Mouse (Mus musculus) neural tube, embryonic 15.5 days (tissue): ENCODE results near the gene Bend4. TPM values are rescaled to one million over a fixed set of nuclear protein-coding genes. Genes with fewer than 3 reads are reported as not detected.

Source experiments
- ATAC-seq: fragments of 200-750 bp; cut with Nextera tagmentation; 2 replicates; pipeline ENCODE4 v1.8.0; 2017; ENCODE audit warnings: mild to moderate bottlenecking, moderate TSS enrichment, moderate library complexity; ENCODE audit not compliant: low FRiP score
- H3K27ac ChIP-seq: fragments of 300-500 bp; sonication (generic); replicated peaks from 2 replicates; pipeline ENCODE4 v1.5.1; 2015; ENCODE audit warnings: mild to moderate bottlenecking, inconsistent platforms
- H3K27me3 ChIP-seq: fragments of 300-500 bp; sonication (generic); replicated peaks from 2 replicates; pipeline ENCODE4 v1.6.1; 2015; ENCODE audit warnings: inconsistent platforms
- H3K36me3 ChIP-seq: fragments of 300-500 bp; sonication (generic); 2 replicates; pipeline ENCODE4 v1.6.1; 2015; ENCODE audit warnings: inconsistent platforms
- H3K4me1 ChIP-seq: fragments of 300-500 bp; sonication (generic); 2 replicates; pipeline ENCODE4 v1.6.1; 2015; ENCODE audit warnings: inconsistent platforms
- H3K4me2 ChIP-seq: fragments of 300-500 bp; sonication (generic); 2 replicates; pipeline ENCODE4 v1.6.1; 2015; ENCODE audit warnings: inconsistent platforms, mild to moderate bottlenecking, moderate library complexity
- H3K4me3 ChIP-seq: fragments of 300-500 bp; sonication (generic); replicated peaks from 2 replicates; pipeline ENCODE4 v1.5.1; 2015; ENCODE audit warnings: mild to moderate bottlenecking, inconsistent platforms
- H3K9ac ChIP-seq: fragments of 300-500 bp; sonication (generic); replicated peaks from 2 replicates; pipeline ENCODE4 v1.6.1; 2015; ENCODE audit warnings: mild to moderate bottlenecking, inconsistent platforms
- H3K9me3 ChIP-seq: fragments of 300-500 bp; sonication (generic); replicated peaks from 2 replicates; pipeline ENCODE4 v1.6.1; 2016; ENCODE audit warnings: inconsistent platforms
- WGBS: fragments of 180-500 bp; shearing (Covaris S2); methylation state at CpG from one replicate; pipeline ENCODE4 v1.1.7; 2015; ENCODE audit warnings: mixed read lengths; 5-methylcytosine and 5-hydroxymethylcytosine counted together
- polyA plus RNA-seq: library from polyadenylated mRNA; unstranded; fragments of >200 nt; fragmentation: Nextera tagmentation; extraction: Ambion mirVana; gene quantifications from 2 replicates; pipeline ENCODE4 v1.2.1, GENCODE M21; 2015

Gene Bend4
- polyA plus RNA-seq, 1 experiment from 2014 or later, result 12.1 TPM

DNA sequence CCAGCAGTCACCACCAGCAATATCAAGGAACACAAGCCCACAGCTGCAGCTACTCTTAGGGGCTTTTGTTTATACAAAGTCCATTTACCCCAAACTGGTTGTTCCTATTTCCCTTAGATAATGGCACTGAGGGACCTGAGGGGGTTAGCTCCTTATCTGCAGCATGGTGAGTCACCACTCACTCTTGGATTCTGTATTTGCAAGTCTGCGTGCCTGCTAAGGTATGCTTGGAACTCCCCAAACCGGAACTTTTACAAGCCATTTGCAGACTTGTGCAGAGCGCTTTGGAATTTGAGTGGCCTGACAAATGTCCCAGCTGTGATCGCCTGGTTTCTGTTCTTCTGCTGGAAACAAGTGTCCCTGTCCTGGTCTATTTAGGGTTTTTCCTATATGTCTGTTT, 17.7 kb downstream of the Bend4 start:
- no peak overlapping the region for H3K4me2 ChIP-seq
- H3K27me3 ChIP-seq, result no peaks in the 10 kb centered on the region
- H3K27ac ChIP-seq, result no peak overlapping the region
- H3K9me3 ChIP-seq, result no peaks in the 10 kb centered on the region
- no peaks in the 10 kb centered on the region for H3K4me1 ChIP-seq
- H3K4me3 ChIP-seq, result no peak overlapping the region
- no peak overlapping the region for H3K9ac ChIP-seq
- WGBS, result 82% methylated on average over 4 of the region's 4 CpGs
- ATAC-seq, result no peak
- 0 out of 2 replicates have a peak, but pooled peaks cover 3% of the 10 kb centered on the region for H3K36me3 ChIP-seq

DNA sequence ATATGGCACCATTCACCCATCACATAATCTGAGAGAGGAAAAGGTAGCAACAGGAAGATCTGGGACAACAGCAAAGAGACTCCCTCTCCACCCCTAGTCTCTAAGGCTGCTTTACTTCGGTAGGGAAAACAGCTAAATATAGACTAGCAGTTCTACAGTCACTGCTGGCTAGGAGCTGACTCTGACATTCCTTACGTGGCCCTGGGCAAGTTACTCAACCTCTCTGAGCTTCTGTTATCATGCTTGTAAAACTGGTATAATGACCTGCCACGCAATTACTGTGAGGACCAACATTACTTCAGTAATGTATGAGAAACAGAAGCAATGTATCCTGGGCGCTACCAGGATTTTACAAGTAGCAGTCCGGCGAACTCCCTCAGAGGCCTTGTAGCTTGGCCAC, 19.7 kb downstream of the Bend4 start:
- Histone ChIP-seq H3K4me1 (no peaks in the 10 kb centered on the region), H3K9me3 (no peaks in the 10 kb centered on the region), H3K9ac (no peak overlapping the region), H3K4me3 (no peak overlapping the region), H3K27me3 (no peaks in the 10 kb centered on the region), H3K36me3 (no peaks in the 10 kb centered on the region), H3K27ac (no peak overlapping the region), H3K4me2 (no peak overlapping the region)
- no peak for ATAC-seq
- 90% methylated on average over 6 of the region's 6 CpGs for WGBS

DNA sequence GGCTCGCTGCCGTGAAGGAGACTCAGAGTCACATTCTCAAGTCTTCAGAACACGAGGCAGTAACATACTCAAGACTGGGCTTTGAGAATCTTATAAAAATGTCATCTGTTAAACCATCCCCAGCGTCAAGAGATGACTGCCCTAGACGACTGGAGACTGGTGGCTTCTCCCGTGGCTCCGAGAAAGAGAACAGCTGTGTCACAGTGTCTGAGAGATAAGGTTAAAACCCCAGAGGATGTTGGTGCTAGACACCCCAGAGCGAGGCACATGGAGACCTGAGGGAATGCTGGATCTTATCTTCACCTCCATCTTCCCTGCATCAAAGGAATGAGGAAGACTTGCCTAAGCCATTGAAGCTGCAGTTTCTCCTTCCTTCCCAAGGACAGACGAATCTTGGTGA, 23.2 kb downstream of the Bend4 start:
- Histone ChIP-seq H3K4me3 (no peak overlapping the region), H3K27ac (no peak overlapping the region), H3K27me3 (no peaks in the 10 kb centered on the region), H3K9ac (no peak overlapping the region), H3K4me2 (no peak overlapping the region), H3K9me3 (no peaks in the 10 kb centered on the region), H3K4me1 (peaks cover 15% of the 10 kb centered on the region), H3K36me3 (no peaks in the 10 kb centered on the region)
- 89% methylated on average over 9 of the region's 9 CpGs for whole genome bisulfite sequencing
- ATAC-seq, result no peak

DNA sequence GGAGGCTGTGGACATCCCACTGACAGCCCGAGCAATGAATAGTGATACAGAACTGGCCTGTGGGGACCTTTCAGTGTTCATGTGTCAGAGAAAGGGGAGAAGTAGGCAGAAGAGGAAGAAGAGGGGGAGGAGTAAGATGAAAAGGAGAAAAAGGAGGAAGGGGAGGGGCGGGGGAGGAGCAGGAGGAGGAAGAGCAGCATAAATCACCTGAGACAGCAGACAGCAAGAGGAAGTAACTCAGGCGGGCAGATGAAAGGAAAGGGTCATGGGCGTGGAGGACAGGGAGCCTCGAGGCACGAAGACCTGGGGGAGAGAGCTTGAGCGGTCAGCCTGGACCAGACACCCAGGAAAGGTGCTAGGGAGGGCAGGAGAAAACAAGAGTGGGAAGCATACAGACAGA, 23.7 kb downstream of the Bend4 start:
- whole genome bisulfite sequencing, result 58% methylated on average over 7 of the region's 7 CpGs
- peaks cover 17% of the 10 kb centered on the region for H3K4me1 ChIP-seq
- H3K4me3 ChIP-seq, result no peak overlapping the region
- H3K9ac ChIP-seq, result no peak overlapping the region
- H3K9me3 ChIP-seq, result no peaks in the 10 kb centered on the region
- H3K36me3 ChIP-seq, result no peaks in the 10 kb centered on the region
- no peak overlapping the region for H3K4me2 ChIP-seq
- H3K27ac ChIP-seq, result no peak overlapping the region
- H3K27me3 ChIP-seq, result no peaks in the 10 kb centered on the region
- ATAC-seq, result no peak

DNA sequence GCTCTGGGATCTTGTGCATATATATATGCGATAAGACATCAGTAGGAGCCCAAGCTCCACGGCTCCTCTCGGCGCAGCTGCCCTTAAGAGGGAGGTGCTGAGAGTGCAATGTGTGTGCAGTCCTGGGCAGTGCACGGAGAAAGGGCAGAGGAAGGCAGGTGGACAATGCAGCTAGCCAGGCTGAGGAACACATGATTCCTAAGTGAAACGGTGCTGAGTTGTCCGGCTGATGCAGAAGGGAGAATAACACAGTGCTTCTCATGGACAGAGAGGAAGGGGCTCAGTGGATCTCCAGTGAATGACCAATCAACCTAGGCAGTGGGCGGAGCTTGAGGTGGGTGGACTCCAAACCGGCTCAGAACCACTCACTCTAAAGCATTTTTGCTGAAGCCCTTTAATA, 26.5 kb downstream of the Bend4 start:
- Histone ChIP-seq H3K9me3 (no peaks in the 10 kb centered on the region), H3K27me3 (no peaks in the 10 kb centered on the region; the same call in 1 of the 2 replicates), H3K4me1 (peaks cover 17% of the 10 kb centered on the region), H3K27ac (no peak overlapping the region), H3K4me3 (no peak overlapping the region), H3K4me2 (peak overlapping the region; percentile 36; the same call in 1 of the 2 replicates), H3K9ac (no peak overlapping the region), H3K36me3 (peaks cover 12% of the 10 kb centered on the region)
- 0 out of 2 replicates have a peak, but pooled peaks have one; percentile 43 for ATAC-seq
- 28% methylated on average over 9 of the region's 9 CpGs for WGBS

DNA sequence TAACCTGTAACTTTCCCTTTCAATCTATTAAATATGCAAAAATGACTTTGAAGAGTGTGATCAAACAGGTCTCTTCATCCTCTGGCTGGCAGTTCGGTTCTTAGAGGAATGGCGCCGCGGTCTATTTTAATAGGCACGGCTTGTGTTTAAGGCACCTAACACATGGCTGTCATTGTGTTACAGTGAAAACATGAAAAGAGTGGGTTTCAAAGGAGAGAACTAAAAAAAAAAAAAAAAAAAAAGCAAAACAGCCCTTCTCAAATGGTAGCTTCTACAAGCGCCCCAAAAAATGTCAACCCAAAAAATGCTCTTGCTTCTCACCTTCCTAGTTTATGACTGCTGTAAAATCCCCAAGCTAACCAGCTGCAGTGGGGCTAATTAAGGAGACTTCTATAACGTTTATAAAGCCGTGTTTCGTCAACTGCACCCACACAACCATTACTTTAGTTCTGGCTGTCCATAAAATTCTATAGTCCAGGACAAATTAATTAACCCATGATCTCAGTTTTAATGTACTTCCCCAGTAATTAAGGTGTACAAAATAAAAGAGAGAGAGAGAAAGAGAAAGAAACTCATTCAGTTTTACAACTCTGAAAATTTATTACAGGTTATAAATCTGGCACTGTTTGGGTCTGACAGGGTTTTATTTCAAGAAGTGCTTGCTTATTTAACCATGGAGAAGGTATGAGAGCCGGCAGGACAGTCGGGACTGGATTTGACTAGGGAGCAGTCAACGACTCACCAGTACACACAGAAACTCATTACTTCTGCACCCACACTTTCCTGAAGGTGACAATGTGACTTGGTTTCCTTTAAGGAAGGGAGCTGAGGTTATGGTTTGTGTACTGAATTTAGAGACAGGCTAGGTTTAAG, 27.3 kb downstream of the Bend4 start:
- Histone ChIP-seq H3K9ac (no peak overlapping the region), H3K27me3 (no peaks in the 10 kb centered on the region; the same call in 1 of the 2 replicates), H3K36me3 (peaks cover 12% of the 10 kb centered on the region), H3K4me3 (no peak overlapping the region), H3K9me3 (no peaks in the 10 kb centered on the region), H3K4me1 (peaks cover 17% of the 10 kb centered on the region), H3K27ac (no peak overlapping the region), H3K4me2 (peak overlapping the region; percentile 36)
- ATAC-seq, result no peak
- WGBS, result 18% methylated on average over 12 of the region's 12 CpGs

DNA sequence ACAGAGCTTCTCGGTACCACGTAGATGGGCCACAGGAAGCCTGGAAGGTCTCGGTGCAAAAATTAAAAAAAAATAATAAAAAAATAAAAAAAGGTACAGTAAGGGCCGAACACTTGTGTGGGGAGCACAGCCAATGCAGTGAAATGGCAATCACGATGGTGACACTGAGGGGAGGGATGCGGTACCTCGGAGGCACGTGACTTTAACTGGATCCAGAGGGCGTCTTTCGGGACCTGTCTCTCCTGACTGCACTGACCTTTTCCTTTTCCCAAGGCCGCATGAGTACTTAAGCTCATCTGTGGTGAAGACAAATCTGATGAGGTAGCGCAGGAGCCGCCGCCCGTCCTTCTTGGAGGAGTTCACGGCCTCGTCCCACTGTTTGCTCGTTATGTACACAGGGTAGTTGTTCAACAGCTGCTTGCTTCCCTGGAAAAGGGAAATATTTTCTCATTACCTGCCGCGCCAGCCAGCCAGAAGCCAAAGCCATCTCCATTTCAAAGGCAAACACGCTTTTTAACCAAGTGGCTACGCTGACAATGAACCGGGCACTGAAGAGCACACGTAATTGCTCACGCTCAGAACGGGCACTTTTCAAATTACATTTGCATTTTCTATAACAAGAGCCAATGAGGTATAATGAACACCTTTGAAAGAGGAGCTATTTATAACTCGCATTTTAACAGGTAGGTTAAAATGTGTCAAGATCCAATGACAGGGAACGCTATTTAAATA, 28.1 kb downstream of the Bend4 start:
- 55% methylated on average over 28 of the region's 28 CpGs for WGBS
- no peaks in the 10 kb centered on the region for H3K9me3 ChIP-seq
- H3K4me3 ChIP-seq, result no peak overlapping the region
- peaks cover 12% of the 10 kb centered on the region for H3K36me3 ChIP-seq
- peaks cover 17% of the 10 kb centered on the region for H3K4me1 ChIP-seq
- peak overlapping the region; percentile 17; the same call in 1 of the 2 replicates for H3K4me2 ChIP-seq
- H3K9ac ChIP-seq, result no peak overlapping the region
- H3K27ac ChIP-seq, result no peak overlapping the region
- no peaks in the 10 kb centered on the region; the same call in 1 of the 2 replicates for H3K27me3 ChIP-seq
- no peak for ATAC-seq

DNA sequence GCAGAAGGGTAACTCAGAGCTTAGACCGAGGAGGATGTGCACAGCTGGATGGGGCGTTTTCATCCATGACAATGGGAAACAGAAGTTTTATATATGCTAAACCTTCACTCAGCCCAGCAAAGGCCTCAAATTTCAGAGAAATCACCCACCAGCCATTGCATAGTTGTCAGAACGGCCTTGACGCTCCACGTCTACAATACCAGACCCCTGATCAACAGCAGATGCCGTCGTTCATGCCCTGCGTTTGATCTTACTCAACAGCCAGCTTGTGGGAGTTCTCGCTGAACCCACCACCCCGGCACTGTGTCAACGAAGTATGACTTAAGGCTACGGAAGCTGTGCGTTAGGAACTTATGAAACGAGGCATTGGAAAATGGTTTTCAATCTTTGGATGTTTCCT, 30.9 kb downstream of the Bend4 start:
- peaks cover 12% of the 10 kb centered on the region for H3K36me3 ChIP-seq
- no peak overlapping the region for H3K4me2 ChIP-seq
- no peak overlapping the region for H3K27ac ChIP-seq
- H3K4me1 ChIP-seq, result peaks cover 17% of the 10 kb centered on the region
- H3K27me3 ChIP-seq, result no peaks in the 10 kb centered on the region; the same call in 1 of the 2 replicates
- no peak for ATAC-seq
- no peak overlapping the region for H3K9ac ChIP-seq
- H3K9me3 ChIP-seq, result no peaks in the 10 kb centered on the region
- no peak overlapping the region for H3K4me3 ChIP-seq
- WGBS, result 90% methylated on average over 14 of the region's 14 CpGs

DNA sequence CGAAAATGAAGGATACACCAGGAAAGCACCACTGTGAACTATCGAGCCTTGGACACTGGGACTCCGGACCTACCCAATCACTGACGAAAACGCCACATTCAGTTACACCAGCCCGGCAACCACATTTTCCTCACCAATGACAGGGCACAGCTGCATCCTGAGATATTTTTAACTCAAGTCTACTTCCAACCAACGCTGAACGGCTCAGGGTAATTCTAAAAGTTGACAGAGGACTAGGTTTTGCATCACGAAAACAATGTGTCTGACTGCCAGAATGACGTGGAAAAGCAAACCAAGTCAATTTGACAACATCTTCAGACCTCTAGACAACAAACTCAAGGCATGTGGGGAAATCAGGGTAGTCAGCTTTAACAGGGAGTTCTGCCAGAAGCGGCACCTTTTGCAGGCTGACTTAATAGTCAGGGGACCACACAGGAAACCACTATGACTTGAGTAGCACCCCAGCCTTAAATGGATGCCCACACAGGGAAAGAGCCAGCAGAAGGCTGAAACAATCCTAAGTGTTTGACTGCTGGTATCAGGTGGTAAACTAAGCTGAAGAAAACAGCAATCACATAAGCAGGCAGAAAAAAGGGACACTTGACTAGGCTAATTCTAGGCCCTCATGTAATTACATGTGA, 32.8 kb downstream of the Bend4 start:
- peaks cover 6% of the 10 kb centered on the region for H3K4me1 ChIP-seq
- WGBS, result 91% methylated on average over 11 of the region's 11 CpGs

DNA sequence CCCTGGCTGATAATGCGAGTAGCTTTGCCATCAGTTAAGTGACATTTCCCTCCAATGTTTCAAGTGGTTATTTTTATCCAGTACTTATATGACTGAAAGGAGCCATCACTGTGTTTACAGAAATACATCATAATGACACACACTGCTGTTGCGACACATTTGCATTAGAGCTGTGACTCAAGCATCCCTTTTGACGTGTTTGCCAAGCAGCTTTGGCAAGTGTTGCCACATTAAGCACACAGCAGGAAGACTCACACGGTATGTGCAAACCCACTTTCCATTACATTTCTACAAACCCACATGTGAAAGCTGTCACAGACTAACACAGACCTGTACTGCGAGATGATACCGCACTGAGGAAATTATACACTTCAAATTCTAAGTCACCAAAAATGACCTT, 34.2 kb downstream of the Bend4 start:
- no peak for ATAC-seq
- peaks cover 12% of the 10 kb centered on the region for H3K36me3 ChIP-seq
- 78% methylated on average over 6 of the region's 6 CpGs for WGBS

More for the DNA sequence above, 32.8 kb downstream of the Bend4 start:
- no peak overlapping the region for H3K4me2 ChIP-seq
- H3K4me3 ChIP-seq, result no peak overlapping the region
- ATAC-seq, result no peak
- no peaks in the 10 kb centered on the region for H3K9me3 ChIP-seq
- H3K36me3 ChIP-seq, result peaks cover 12% of the 10 kb centered on the region
- H3K27ac ChIP-seq, result no peak overlapping the region
- no peaks in the 10 kb centered on the region; the same call in 1 of the 2 replicates for H3K27me3 ChIP-seq
- H3K9ac ChIP-seq, result no peak overlapping the region

DNA sequence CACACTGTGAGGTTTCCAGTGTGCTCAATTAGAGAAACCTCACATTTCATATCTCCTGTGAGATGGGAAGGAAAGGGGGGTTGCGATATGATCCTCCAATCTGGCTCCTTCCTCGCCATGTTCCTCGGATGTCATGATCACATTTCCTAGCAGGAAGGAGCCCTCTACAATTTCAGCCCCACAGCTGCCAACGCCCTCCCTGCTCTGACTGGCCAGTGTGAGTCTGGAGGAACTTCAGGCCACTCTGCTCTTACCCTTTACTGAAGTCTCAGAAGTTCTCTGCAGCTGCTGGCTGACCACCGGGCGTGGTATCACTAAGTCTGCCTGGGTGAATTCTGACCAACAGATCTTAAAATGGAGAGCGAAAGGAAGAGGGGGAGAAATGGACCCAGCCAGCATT, 45.6 kb downstream of the Bend4 start:
- no peak for ATAC-seq
- Histone ChIP-seq H3K4me3 (no peak overlapping the region), H3K9me3 (no peaks in the 10 kb centered on the region), H3K9ac (no peak overlapping the region), H3K27me3 (no peaks in the 10 kb centered on the region), H3K27ac (no peak overlapping the region), H3K4me1 (no peaks in the 10 kb centered on the region), H3K36me3 (no peaks in the 10 kb centered on the region), H3K4me2 (no peak overlapping the region)
- WGBS, result 94% methylated on average over 7 of the region's 7 CpGs

More for the DNA sequence above, 34.2 kb downstream of the Bend4 start:
- no peaks in the 10 kb centered on the region for H3K9me3 ChIP-seq
- no peaks in the 10 kb centered on the region; the same call in 1 of the 2 replicates for H3K27me3 ChIP-seq
- H3K9ac ChIP-seq, result no peak overlapping the region
- no peak overlapping the region for H3K4me2 ChIP-seq
- H3K4me1 ChIP-seq, result no peaks in the 10 kb centered on the region
- no peak overlapping the region for H3K27ac ChIP-seq
- H3K4me3 ChIP-seq, result no peak overlapping the region
